Mouse (Mus musculus) liver, postnatal 0 days (tissue): ENCODE measurements around the gene Gm14137. TPM values are rescaled to one million over a fixed set of nuclear protein-coding genes. Genes with fewer than 3 reads are reported as not detected.

Experiments
- ATAC-seq: fragments of 200-750 bp; cut with Nextera tagmentation; 2 replicates; pipeline ENCODE4 v1.8.0; 2017; ENCODE audit warnings: mild to moderate bottlenecking, moderate library complexity
- DNase-seq: peaks from one replicate; pipeline ENCODE4 v3.0.0-alpha.2; 2016
- H3K27ac ChIP-seq: fragments of 300-500 bp; sonication (generic); 2 replicates; pipeline ENCODE4 v1.5.1; 2014; ENCODE audit warnings: antibody characterized with exemption, moderate library complexity, mild to moderate bottlenecking, low read depth
- H3K27me3 ChIP-seq: fragments of 300-500 bp; sonication (generic); 2 replicates; pipeline ENCODE4 v1.6.1; 2014; ENCODE audit warnings: low read length, control low read depth, mixed read lengths; ENCODE audit not compliant: insufficient read depth
- H3K36me3 ChIP-seq: fragments of 300-500 bp; sonication (generic); replicated peaks from 2 replicates; pipeline ENCODE4 v1.6.1; 2014; ENCODE audit warnings: mild to moderate bottlenecking, control low read depth, low read length, moderate library complexity, mixed read lengths; ENCODE audit not compliant: insufficient read depth
- H3K4me1 ChIP-seq: fragments of 300-500 bp; sonication (generic); 2 replicates; pipeline ENCODE4 v1.6.1; 2014; ENCODE audit warnings: antibody characterized with exemption, mild to moderate bottlenecking, control low read depth; ENCODE audit not compliant: insufficient read depth
- H3K4me2 ChIP-seq: fragments of 300-500 bp; sonication (generic); 2 replicates; pipeline ENCODE4 v1.6.1; 2014; ENCODE audit warnings: low read depth, mild to moderate bottlenecking, low read length, moderate library complexity, mixed read lengths
- H3K4me3 ChIP-seq: fragments of 300-500 bp; sonication (generic); 2 replicates; pipeline ENCODE4 v1.5.1; 2014; ENCODE audit warnings: low read depth, low read length
- H3K9ac ChIP-seq: fragments of 300-500 bp; sonication (generic); replicated peaks from 2 replicates; pipeline ENCODE4 v1.6.1; 2014; ENCODE audit warnings: mild to moderate bottlenecking, moderate library complexity
- H3K9me3 ChIP-seq: fragments of 300-500 bp; sonication (generic); 2 replicates; pipeline ENCODE4 v1.6.1; 2016; ENCODE audit warnings: mild to moderate bottlenecking, control low read depth, low read length, mixed read lengths
- CTCF ChIP-seq: sonication (generic); IDR thresholded peaks from 2 replicates; pipeline ENCODE4 v1.5.1; 2016; ENCODE audit warnings: antibody characterized with exemption, low read depth
- EP300 ChIP-seq: IDR thresholded peaks from 2 replicates; pipeline ENCODE4 v1.6.1; 2016; ENCODE audit warnings: antibody characterized with exemption, low read depth, mild to moderate bottlenecking
- WGBS: fragments of 180-500 bp; shearing (Covaris S2); extraction: QIAGEN DNeasy Blood & Tissue Kit; methylation state at CpG from one replicate; pipeline ENCODE4 v1.1.7; 2014; ENCODE audit not compliant: insufficient replicate concordance; 5-methylcytosine and 5-hydroxymethylcytosine counted together
- polyA plus RNA-seq: library from polyadenylated mRNA; unstranded; fragments of >200 nt; fragmentation: Nextera tagmentation; extraction: Ambion mirVana; gene quantifications from 2 replicates; pipeline ENCODE4 v1.2.1, GENCODE M21; 2015

The Gm14137 gene
- polyA plus RNA-seq, 1 experiment from 2014 or later: 0.08 TPM

DNA sequence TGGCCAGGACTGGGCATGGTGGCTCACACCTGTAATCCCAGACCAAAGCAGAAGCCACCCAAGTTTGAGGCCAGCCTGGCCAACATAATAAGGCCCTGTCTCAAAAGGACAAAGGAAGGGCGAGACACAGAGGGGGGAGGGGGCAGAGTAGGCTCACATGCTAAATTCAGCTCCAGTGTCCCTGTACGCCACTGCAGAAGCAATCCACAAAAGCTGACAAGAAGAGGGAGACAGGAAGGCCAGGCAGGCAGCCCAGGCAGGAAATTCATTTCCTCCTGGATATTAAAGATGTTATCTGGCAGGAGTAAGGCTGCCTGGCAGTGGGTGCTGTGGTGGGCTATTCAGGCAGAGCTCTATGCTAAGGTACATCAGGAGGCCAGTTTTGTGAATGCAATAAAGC, 13.1 kb upstream of the Gm14137 start:
- Histone ChIP-seq H3K36me3 (no peaks in the 10 kb centered on the region), H3K4me2 (no peak overlapping the region), H3K4me1 (0 out of 2 replicates have a peak, but pooled peaks cover 5% of the 10 kb centered on the region), H3K4me3 (no peak overlapping the region), H3K9me3 (no peaks in the 10 kb centered on the region), H3K27me3 (no peaks in the 10 kb centered on the region), H3K27ac (no peak overlapping the region), H3K9ac (no peak overlapping the region)
- TF ChIP-seq CTCF (no peak), EP300 (no peak)
- 62% methylated on average over 2 of the region's 2 CpGs for WGBS
- DNase-seq (no peak), ATAC-seq (no peak)

DNA sequence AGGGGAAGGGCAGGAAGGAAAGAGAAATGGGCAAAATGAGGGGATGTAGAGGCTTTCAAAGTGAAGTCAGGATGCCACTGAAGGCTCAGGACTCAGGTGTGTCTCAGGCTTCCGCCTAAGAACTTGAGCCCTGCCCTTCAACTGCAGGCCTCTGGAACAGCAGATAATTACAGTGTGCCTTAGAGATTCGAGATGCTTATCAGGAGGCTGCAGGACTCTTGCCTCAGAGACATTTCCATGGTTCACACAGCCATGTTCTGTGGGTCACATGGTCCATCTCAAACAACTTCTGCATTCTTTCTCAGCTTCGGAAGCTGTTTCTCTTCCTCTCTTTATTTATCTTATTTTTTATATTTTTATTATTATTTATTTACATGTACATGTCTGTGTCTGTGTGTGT, 11.2 kb upstream of the Gm14137 start:
- Histone ChIP-seq H3K9me3 (no peaks in the 10 kb centered on the region), H3K36me3 (no peaks in the 10 kb centered on the region), H3K4me1 (peaks cover 17% of the 10 kb centered on the region), H3K4me3 (no peak overlapping the region), H3K27me3 (no peaks in the 10 kb centered on the region), H3K4me2 (no peak overlapping the region), H3K9ac (no peak overlapping the region), H3K27ac (no peak overlapping the region)
- ATAC-seq (no peak), DNase-seq (no peak)
- 22% methylated on average over 3 of the region's 3 CpGs for WGBS
- TF ChIP-seq CTCF (no peak), EP300 (peak; percentile 35; the same call in 1 of the 2 replicates)

DNA sequence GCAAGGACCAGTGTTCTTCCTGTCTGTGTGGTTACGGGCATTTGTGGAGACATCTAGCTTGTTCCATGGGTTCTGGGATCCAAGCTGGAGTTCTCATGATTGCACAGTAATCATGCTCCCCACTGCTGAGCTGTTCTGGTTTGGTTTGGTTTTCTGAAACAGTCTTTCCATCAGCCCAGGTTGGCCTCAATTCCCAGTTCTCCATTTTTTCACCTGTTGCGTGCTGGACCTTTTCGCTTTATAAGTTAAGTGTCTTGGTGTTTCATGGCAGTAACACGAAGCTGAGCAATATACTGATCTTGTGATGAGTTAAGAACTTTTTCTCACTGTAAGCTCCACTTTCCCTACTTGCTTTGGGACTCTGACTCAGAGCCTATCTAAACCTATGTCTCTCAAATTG, 10.3 kb upstream of the Gm14137 start:
- DNase-seq (no peak), ATAC-seq (no peak)
- Histone ChIP-seq H3K36me3 (no peaks in the 10 kb centered on the region), H3K4me2 (no peak overlapping the region), H3K4me1 (peaks cover 17% of the 10 kb centered on the region), H3K27ac (no peak overlapping the region), H3K27me3 (no peaks in the 10 kb centered on the region), H3K9ac (no peak overlapping the region), H3K4me3 (no peak overlapping the region), H3K9me3 (no peaks in the 10 kb centered on the region)
- 83% methylated on average over 4 of the region's 4 CpGs for WGBS
- TF ChIP-seq EP300 (no peak), CTCF (no peak)

DNA sequence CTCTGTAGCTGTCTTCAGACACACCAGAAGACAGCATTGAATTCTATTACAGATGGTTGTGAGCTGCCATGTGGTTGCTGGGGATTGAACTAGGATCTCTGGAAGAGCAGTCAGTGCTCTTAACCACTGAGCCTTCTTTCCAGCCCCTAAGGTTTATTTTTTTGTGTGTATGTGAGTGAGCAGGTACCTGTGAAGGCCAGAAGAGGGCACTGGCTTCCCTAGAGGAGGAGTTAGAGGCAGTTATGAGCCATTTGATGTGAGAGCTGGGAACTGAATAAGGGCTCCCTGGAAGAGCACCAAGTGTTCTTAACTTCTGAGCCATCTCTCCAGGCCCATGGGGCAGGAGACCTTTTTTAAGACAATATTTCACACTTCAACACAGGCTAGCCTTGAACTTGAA, 8.9 kb upstream of the Gm14137 start:
- DNase-seq (no peak), ATAC-seq (no peak)
- TF ChIP-seq EP300: no peak
- TF ChIP-seq CTCF: peak; percentile 34
- H3K9me3 ChIP-seq: no peaks in the 10 kb centered on the region
- H3K9ac ChIP-seq: no peak overlapping the region
- H3K4me3 ChIP-seq: no peak overlapping the region
- no peaks in the 10 kb centered on the region for H3K27me3 ChIP-seq
- H3K4me1 ChIP-seq: peaks cover 17% of the 10 kb centered on the region
- H3K36me3 ChIP-seq: no peaks in the 10 kb centered on the region
- H3K27ac ChIP-seq: no peak overlapping the region
- no peak overlapping the region for H3K4me2 ChIP-seq

DNA sequence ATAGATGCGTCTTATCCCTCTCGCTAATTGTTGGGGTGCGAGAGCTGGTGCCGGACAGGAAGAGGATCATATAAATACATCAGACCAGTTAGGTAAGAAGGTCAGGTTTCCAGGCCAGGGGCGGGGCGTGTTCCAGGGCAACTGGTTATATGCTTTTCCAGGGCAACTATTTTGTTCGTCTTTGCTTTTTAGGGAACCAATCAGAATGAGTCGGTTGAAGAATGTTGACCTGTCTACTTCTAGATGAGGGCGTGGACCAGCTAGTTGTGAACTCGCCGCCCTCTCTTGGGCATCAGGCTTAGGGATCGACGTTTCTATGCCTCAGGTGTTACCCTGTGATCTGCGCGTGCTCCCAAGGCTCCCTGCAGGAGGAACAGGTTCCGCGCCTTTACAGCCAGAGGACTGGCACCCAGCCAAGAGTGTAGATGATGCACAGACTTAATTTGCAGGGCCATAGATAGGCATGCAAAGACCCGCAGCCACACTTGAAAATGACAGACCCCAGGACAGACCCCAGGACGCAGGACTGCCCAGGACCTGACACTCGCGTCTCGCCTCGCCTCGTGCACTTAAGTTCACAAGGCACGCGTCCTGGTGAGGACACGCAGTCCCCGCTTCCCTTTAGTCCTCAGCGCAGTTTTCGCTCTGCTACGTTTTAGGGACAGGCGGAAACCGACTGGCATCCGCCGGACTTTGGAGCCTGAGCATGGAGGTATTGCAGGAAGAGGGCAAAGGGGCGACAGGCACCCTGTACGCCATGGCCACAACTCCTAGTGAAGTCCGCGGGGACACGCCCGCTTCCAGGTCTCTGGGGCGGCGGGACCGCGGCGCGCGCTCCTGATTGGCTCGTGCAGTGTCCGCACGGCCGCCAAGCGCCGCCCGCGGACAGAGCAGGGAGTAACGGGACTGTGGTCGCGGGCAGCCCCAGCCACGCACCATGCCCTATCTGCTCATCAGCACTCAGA, 7.1 kb upstream of the Gm14137 start, which contains the start of gene Gchfr:
Gchfr (plus strand) TSS at position 873 of the 965 bp plus-strand sequence.
- Histone ChIP-seq H3K4me3 (peak within 1 kb of the TSS; percentile 58), H3K9me3 (no peaks in the 10 kb centered on the region), H3K9ac (peak within 1 kb of the TSS; percentile 74), H3K36me3 (peaks cover 6% of the 10 kb centered on the region), H3K27me3 (no peaks in the 10 kb centered on the region), H3K4me1 (peaks cover 25% of the 10 kb centered on the region), H3K27ac (peak within 1 kb of the TSS; percentile 86), H3K4me2 (peak within 1 kb of the TSS; percentile 79)
- DNase-seq: peak; percentile 84
- 1% methylated on average over 60 of the region's 60 CpGs for WGBS
- ATAC-seq: peak; percentile 93
- TF ChIP-seq EP300: no peak
- TF ChIP-seq CTCF: peak; percentile 39

DNA sequence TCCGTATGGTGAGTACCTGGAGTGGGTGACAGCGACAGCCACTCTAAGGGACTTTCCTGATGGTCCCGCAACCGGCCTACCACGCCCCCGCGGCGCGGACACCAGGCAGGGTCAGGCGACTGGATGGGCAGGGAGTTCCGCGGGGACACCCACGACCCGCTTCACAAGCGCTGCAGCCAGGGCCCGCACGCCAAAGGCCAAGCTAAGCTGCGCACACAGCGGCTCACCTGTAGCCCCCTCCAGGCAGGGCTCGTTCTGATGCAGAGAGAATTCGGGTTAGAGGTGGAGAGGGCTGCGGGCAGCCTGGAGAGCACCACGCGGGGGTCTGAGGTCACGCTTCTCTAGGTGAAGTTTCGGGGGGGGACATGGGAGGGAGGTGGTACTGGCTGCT, 6.4 kb upstream of the Gm14137 start:
- Histone ChIP-seq H3K4me2 (peak overlapping the region; percentile 79), H3K9me3 (no peaks in the 10 kb centered on the region), H3K36me3 (peaks cover 9% of the 10 kb centered on the region), H3K4me3 (peak overlapping the region; percentile 58), H3K4me1 (peaks cover 32% of the 10 kb centered on the region), H3K9ac (peak overlapping the region; percentile 74), H3K27ac (peak overlapping the region; percentile 83), H3K27me3 (no peaks in the 10 kb centered on the region)
- TF ChIP-seq CTCF (no peak; the same call in 1 of the 2 replicates), EP300 (no peak)
- WGBS: 4% methylated on average over 26 of the region's 26 CpGs
- ATAC-seq (0 out of 2 replicates have a peak, but pooled peaks have one; percentile 18), DNase-seq (no peak)
